Mouse (Mus musculus): ENCODE results near the gene Cox17. TPM values are rescaled to one million over a fixed set of nuclear protein-coding genes. Genes with fewer than 3 reads are reported as not detected.

Cox17 gene
- polyA plus RNA-seq (2014; fragmentation: Nextera tagmentation; extraction: Ambion mirVana): 337 TPM in 2 replicates

GRCm38 (mm10) chr16:38346529-38347325 is at the start of gene Cox17, which contains the start of gene Gm21987:
Cox17 (plus strand) TSS chr16:38346991.
Gm21987 (plus strand) TSS chr16:38347040.
- Histone ChIP-seq H3K27ac (replicated peaks in 1 of 2; ENCODE audit: control insufficient read depth in 1 of 2, insufficient read depth in 1 of 2, low read depth in 2 of 2, low read length in 2 of 2) (peak within 1 kb of the TSS; percentile 94 to 96), H3K4me2 (ENCODE audit: low read length) (peak within 1 kb of the TSS; percentile 83), H3K9me3 (ENCODE audit: control insufficient read depth, low read length) (no peaks in the 10 kb centered on the region), H3K4me1 (ENCODE audit: control insufficient read depth in 2 of 2, insufficient read depth in 2 of 2, low read length in 2 of 2) (peaks cover 9 to 48% of the 10 kb centered on the region in 2 experiments), H3K27me3 (ENCODE audit: control insufficient read depth, insufficient read depth, low read length) (no peaks in the 10 kb centered on the region), H3K36me3 (ENCODE audit: control insufficient read depth, insufficient read depth, low read length) (peaks cover 28% of the 10 kb centered on the region), H3K4me3 (ENCODE audit: control insufficient read depth in 1 of 2, insufficient read depth in 1 of 2, low read depth in 1 of 2, low read length in 2 of 2) (peak within 1 kb of the TSS; percentile 71 to 95), H3K9ac (ENCODE audit: low read length) (peak within 1 kb of the TSS; percentile 90)
- 3% methylated on average over 35 of the region's 35 CpGs for WGBS
- ATAC-seq (ENCODE audit: insufficient number of reproducible peaks, insufficient read depth, low FRiP score, low read depth): peak; percentile 79

DNA sequence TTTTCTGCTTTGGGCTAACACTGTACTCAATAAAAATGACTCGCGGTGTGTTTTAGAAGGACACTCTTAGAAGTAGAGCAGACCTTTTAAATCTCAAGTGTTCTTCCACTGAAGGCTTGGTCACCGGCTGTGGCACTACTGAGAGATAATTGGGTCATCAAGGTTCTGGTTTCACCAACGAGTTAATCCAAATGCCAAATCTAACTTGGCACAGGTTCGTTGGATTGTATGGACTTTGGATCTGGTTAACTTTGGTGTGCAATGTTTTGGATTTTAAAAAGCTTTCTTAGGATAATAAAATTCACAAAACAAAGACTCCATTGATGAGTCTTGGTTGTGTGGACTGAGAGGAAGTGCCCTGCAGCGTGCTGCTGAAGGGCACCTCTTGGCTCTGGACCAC is 48.4 kb upstream of the Cox17 start:
- 78% methylated on average over 6 of the region's 6 CpGs for WGBS
- H3K9ac ChIP-seq (ENCODE audit: low read length): no peak overlapping the region
- H3K9me3 ChIP-seq (ENCODE audit: control insufficient read depth, low read length): no peaks in the 10 kb centered on the region
- H3K4me3 ChIP-seq (ENCODE audit: control insufficient read depth in 1 of 2, insufficient read depth in 1 of 2, low read depth in 1 of 2, low read length in 2 of 2): no peak overlapping the region
- H3K36me3 ChIP-seq (ENCODE audit: control insufficient read depth, insufficient read depth, low read length): no peaks in the 10 kb centered on the region
- no peak overlapping the region for H3K4me2 ChIP-seq (ENCODE audit: low read length)
- peaks cover 0 to 2% of the 10 kb centered on the region in 2 experiments; a peak in 1 of 4 replicates for H3K4me1 ChIP-seq (ENCODE audit: control insufficient read depth in 2 of 2, insufficient read depth in 2 of 2, low read length in 2 of 2)
- H3K27me3 ChIP-seq (ENCODE audit: control insufficient read depth, insufficient read depth, low read length): no peaks in the 10 kb centered on the region
- no peak for ATAC-seq (ENCODE audit: insufficient number of reproducible peaks, insufficient read depth, low FRiP score, low read depth)
- H3K27ac ChIP-seq (replicated peaks in 1 of 2; ENCODE audit: control insufficient read depth in 1 of 2, insufficient read depth in 1 of 2, low read depth in 2 of 2, low read length in 2 of 2): no peak overlapping the region

DNA sequence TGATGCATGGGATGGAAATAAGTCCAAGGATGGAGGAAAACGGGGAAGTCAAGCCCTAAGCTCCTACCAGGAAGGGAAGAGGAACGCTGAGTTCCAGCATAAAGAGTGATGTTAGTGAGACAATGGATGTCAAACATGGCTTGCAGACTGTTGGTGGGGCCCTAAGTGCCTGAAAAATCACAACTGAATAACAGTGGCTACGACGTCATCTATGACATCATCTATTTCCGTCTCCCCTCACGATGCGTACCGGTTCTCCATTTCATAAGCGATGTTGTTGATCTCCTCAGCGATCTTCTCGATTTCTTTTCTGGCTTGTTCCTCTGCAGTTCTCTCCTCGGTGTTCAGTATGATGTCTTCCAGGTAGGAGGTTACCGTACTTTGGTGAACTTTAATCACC is 44.4 kb upstream of the Cox17 start:
- Histone ChIP-seq H3K4me1 (ENCODE audit: control insufficient read depth in 2 of 2, insufficient read depth in 2 of 2, low read length in 2 of 2) (no peaks in the 10 kb centered on the region), H3K9ac (ENCODE audit: low read length) (no peak overlapping the region), H3K27me3 (ENCODE audit: control insufficient read depth, insufficient read depth, low read length) (no peaks in the 10 kb centered on the region; the same call in 1 of the 2 replicates), H3K36me3 (ENCODE audit: control insufficient read depth, insufficient read depth, low read length) (no peaks in the 10 kb centered on the region), H3K4me2 (ENCODE audit: low read length) (no peak overlapping the region), H3K9me3 (ENCODE audit: control insufficient read depth, low read length) (no peaks in the 10 kb centered on the region), H3K27ac (replicated peaks in 1 of 2; ENCODE audit: control insufficient read depth in 1 of 2, insufficient read depth in 1 of 2, low read depth in 2 of 2, low read length in 2 of 2) (no peak overlapping the region), H3K4me3 (ENCODE audit: control insufficient read depth in 1 of 2, insufficient read depth in 1 of 2, low read depth in 1 of 2, low read length in 2 of 2) (no peak overlapping the region)
- WGBS: 90% methylated on average over 13 of the region's 13 CpGs
- ATAC-seq (ENCODE audit: insufficient number of reproducible peaks, insufficient read depth, low FRiP score, low read depth): no peak

DNA sequence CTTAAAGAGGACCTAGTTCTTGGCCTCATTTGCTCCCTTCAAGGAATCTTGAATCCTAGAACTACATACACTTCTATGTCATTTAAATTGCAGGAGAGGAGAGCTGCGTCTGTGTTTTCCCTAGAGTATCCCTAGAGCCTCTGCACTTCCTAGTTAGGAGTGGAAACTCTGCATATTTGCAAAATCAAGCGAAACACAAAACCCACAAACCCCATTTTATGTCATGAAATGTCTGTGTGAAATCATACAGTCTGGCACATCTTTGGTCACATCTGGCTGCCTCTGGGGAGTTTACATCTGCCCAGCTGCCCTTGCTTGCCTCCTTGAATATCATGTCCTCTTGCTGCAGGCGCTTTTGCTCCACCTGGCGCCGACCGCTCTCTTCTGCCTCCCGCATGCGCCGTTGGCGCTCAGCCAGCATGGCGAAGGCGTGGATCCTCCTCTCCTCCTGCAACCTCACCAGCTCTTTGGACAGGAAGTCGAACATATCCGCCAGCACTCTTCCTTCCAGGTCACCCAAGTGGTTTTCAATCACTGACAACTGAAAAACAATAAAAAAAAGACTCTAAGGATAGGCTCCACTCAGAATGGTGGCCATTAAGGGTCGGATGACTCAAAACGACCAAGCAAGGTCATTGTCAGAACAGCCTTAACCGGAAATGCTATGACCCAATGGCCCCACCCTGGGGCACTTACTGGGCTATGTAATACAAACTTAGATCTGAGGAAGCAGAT is 42.2 kb upstream of the Cox17 start:
- Histone ChIP-seq H3K4me3 (ENCODE audit: control insufficient read depth in 1 of 2, insufficient read depth in 1 of 2, low read depth in 1 of 2, low read length in 2 of 2) (no peak overlapping the region), H3K4me1 (ENCODE audit: control insufficient read depth in 2 of 2, insufficient read depth in 2 of 2, low read length in 2 of 2) (no peaks in the 10 kb centered on the region), H3K27me3 (ENCODE audit: control insufficient read depth, insufficient read depth, low read length) (no peaks in the 10 kb centered on the region; the same call in 1 of the 2 replicates), H3K9ac (ENCODE audit: low read length) (no peak overlapping the region), H3K4me2 (ENCODE audit: low read length) (peak overlapping the region; percentile 22; the same call in 1 of the 2 replicates), H3K36me3 (ENCODE audit: control insufficient read depth, insufficient read depth, low read length) (no peaks in the 10 kb centered on the region), H3K27ac (replicated peaks in 1 of 2; ENCODE audit: control insufficient read depth in 1 of 2, insufficient read depth in 1 of 2, low read depth in 2 of 2, low read length in 2 of 2) (no peak overlapping the region), H3K9me3 (ENCODE audit: control insufficient read depth, low read length) (no peaks in the 10 kb centered on the region)
- WGBS: 71% methylated on average over 17 of the region's 17 CpGs
- no peak for ATAC-seq (ENCODE audit: insufficient number of reproducible peaks, insufficient read depth, low FRiP score, low read depth)

DNA sequence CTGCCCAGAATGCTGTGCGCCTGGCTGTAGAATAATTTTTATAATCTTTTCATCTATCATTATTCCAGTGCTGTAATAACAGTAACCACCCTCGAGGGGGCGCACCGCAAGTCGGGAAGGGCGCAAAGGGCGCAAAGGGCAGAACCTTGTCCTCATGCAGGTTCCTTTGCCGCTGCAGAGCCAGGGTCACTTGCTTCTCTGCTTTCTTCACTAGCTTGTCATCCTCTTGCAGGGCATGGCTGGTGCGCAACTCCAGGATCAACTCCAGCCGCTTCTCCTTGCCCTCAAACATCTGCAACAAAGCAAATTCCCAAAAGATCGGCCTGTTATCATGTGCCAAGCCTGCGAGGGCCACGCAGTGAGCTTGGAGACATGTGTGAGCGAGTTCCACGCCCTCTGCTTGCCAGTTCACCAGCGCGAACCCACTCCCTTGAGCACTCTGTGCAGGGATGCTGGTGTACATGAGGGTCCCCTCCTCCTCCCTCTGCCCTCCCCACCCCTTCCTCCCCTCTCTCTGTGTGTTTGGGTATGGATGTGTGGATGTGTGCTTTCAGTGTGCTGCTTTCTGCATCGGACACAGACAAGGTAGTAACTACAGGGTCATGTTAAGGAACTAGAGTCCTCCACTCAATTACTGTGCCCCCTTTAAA is 40.1 kb upstream of the Cox17 start:
- no peaks in the 10 kb centered on the region for H3K9me3 ChIP-seq (ENCODE audit: control insufficient read depth, low read length)
- no peak overlapping the region for H3K4me3 ChIP-seq (ENCODE audit: control insufficient read depth in 1 of 2, insufficient read depth in 1 of 2, low read depth in 1 of 2, low read length in 2 of 2)
- no peaks in the 10 kb centered on the region; the same call in 1 of the 2 replicates for H3K27me3 ChIP-seq (ENCODE audit: control insufficient read depth, insufficient read depth, low read length)
- H3K4me2 ChIP-seq (ENCODE audit: low read length): no peak overlapping the region
- no peak overlapping the region for H3K9ac ChIP-seq (ENCODE audit: low read length)
- no peak overlapping the region for H3K27ac ChIP-seq (replicated peaks in 1 of 2; ENCODE audit: control insufficient read depth in 1 of 2, insufficient read depth in 1 of 2, low read depth in 2 of 2, low read length in 2 of 2)
- H3K4me1 ChIP-seq (ENCODE audit: control insufficient read depth in 2 of 2, insufficient read depth in 2 of 2, low read length in 2 of 2): no peaks in the 10 kb centered on the region
- no peak for ATAC-seq (ENCODE audit: insufficient number of reproducible peaks, insufficient read depth, low FRiP score, low read depth)
- no peaks in the 10 kb centered on the region for H3K36me3 ChIP-seq (ENCODE audit: control insufficient read depth, insufficient read depth, low read length)
- 48% methylated on average over 18 of the region's 18 CpGs for whole genome bisulfite sequencing

GRCm38 (mm10) chr16:38307221-38307605 is 39.6 kb upstream of the Cox17 start:
- Histone ChIP-seq H3K27me3 (ENCODE audit: control insufficient read depth, insufficient read depth, low read length) (no peaks in the 10 kb centered on the region; the same call in 1 of the 2 replicates), H3K4me2 (ENCODE audit: low read length) (no peak overlapping the region), H3K9ac (ENCODE audit: low read length) (no peak overlapping the region), H3K9me3 (ENCODE audit: control insufficient read depth, low read length) (no peaks in the 10 kb centered on the region), H3K36me3 (ENCODE audit: control insufficient read depth, insufficient read depth, low read length) (no peaks in the 10 kb centered on the region), H3K4me1 (ENCODE audit: control insufficient read depth in 2 of 2, insufficient read depth in 2 of 2, low read length in 2 of 2) (no peaks in the 10 kb centered on the region), H3K4me3 (ENCODE audit: control insufficient read depth in 1 of 2, insufficient read depth in 1 of 2, low read depth in 1 of 2, low read length in 2 of 2) (no peak overlapping the region), H3K27ac (replicated peaks in 1 of 2; ENCODE audit: control insufficient read depth in 1 of 2, insufficient read depth in 1 of 2, low read depth in 2 of 2, low read length in 2 of 2) (no peak overlapping the region)
- 68% methylated on average over 5 of the region's 5 CpGs for WGBS
- ATAC-seq (ENCODE audit: insufficient number of reproducible peaks, insufficient read depth, low FRiP score, low read depth): no peak

DNA sequence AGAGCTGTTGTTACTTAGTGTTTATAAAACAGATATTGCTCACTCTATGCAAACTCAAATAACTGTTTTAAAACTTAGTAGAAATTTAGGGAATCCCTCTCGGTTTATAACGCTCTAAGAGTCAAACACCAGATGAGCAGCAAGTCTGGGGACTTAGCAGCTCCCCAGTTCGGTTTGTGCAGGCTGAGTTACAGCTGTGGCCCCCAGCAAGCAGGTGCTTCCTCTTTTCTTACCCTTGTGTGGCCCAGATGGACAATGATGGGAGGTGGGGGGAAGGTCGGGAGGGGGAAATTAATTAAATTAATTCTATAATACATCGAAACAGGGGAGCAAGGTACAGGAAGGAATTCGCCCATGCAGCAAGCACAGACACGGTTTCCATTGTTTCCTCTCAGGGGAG is 39.1 kb upstream of the Cox17 start:
- Histone ChIP-seq H3K9me3 (ENCODE audit: control insufficient read depth, low read length) (no peaks in the 10 kb centered on the region), H3K27me3 (ENCODE audit: control insufficient read depth, insufficient read depth, low read length) (no peaks in the 10 kb centered on the region; the same call in 1 of the 2 replicates), H3K4me2 (ENCODE audit: low read length) (no peak overlapping the region), H3K4me1 (ENCODE audit: control insufficient read depth in 2 of 2, insufficient read depth in 2 of 2, low read length in 2 of 2) (no peaks in the 10 kb centered on the region), H3K4me3 (ENCODE audit: control insufficient read depth in 1 of 2, insufficient read depth in 1 of 2, low read depth in 1 of 2, low read length in 2 of 2) (no peak overlapping the region), H3K9ac (ENCODE audit: low read length) (no peak overlapping the region), H3K36me3 (ENCODE audit: control insufficient read depth, insufficient read depth, low read length) (no peaks in the 10 kb centered on the region), H3K27ac (replicated peaks in 1 of 2; ENCODE audit: control insufficient read depth in 1 of 2, insufficient read depth in 1 of 2, low read depth in 2 of 2, low read length in 2 of 2) (no peak overlapping the region)
- no peak for ATAC-seq (ENCODE audit: insufficient number of reproducible peaks, insufficient read depth, low FRiP score, low read depth)
- 76% methylated on average over 7 of the region's 7 CpGs for WGBS
